Mouse (Mus musculus) liver, embryonic 14.5 days (tissue): ENCODE results near the gene Pdcl2. TPM values are rescaled to one million over a fixed set of nuclear protein-coding genes. Genes with fewer than 3 reads are reported as not detected.

Experiments
- ATAC-seq: fragments of 200-750 bp; cut with Nextera tagmentation; 2 replicates; pipeline ENCODE4 v1.8.0; 2017; ENCODE audit warnings: moderate number of reproducible peaks, mild to moderate bottlenecking, moderate library complexity; ENCODE audit not compliant: insufficient read depth
- DNase-seq, 3 experiments: peaks; one replicate each; pipeline ENCODE4 v3.0.0-alpha.2; 2012 to 2013; ENCODE audit warnings: low read depth in 3 of 3, low spot score in 3 of 3
- H3K27ac ChIP-seq: fragments of 300-500 bp; sonication (generic); 2 replicates; pipeline ENCODE4 v1.5.1; 2014; ENCODE audit warnings: moderate library complexity, mild to moderate bottlenecking, control low read depth, inconsistent platforms
- H3K27me3 ChIP-seq: fragments of 300-500 bp; sonication (generic); 2 replicates; pipeline ENCODE4 v1.6.1; 2014; ENCODE audit warnings: mild to moderate bottlenecking, low read length, moderate library complexity; ENCODE audit not compliant: control insufficient read depth, insufficient read depth
- H3K36me3 ChIP-seq: fragments of 300-500 bp; sonication (generic); replicated peaks from 2 replicates; pipeline ENCODE4 v1.6.1; 2014; ENCODE audit warnings: low read depth; ENCODE audit not compliant: control insufficient read depth, insufficient read depth
- H3K4me1 ChIP-seq, 2 experiments: fragments of 200-500 bp in 1 of 2; fragments of 300-500 bp in 1 of 2; sonication (generic) in 1 of 2; replicated peaks; 2 replicates each; pipeline ENCODE4 v1.6.1; 2012 to 2014; ENCODE audit warnings: antibody characterized with exemption in 1 of 2, inconsistent platforms in 1 of 2, low read length in 1 of 2; ENCODE audit not compliant: control insufficient read depth in 2 of 2, insufficient read depth in 2 of 2
- H3K4me2 ChIP-seq: fragments of 300-500 bp; sonication (generic); 2 replicates; pipeline ENCODE4 v1.6.1; 2014; ENCODE audit warnings: low read depth, mild to moderate bottlenecking, control low read depth, moderate library complexity
- H3K4me3 ChIP-seq, 2 experiments: fragments of 200-500 bp in 1 of 2; fragments of 300-500 bp in 1 of 2; sonication (generic) in 1 of 2; 2 replicates each; pipeline ENCODE4 v1.5.1; 2012 to 2014; ENCODE audit warnings: low read depth in 2 of 2, low read length in 2 of 2, mild to moderate bottlenecking in 2 of 2, control low read depth in 1 of 2, inconsistent platforms in 1 of 2, moderate library complexity in 1 of 2; ENCODE audit not compliant: insufficient read depth in 1 of 2
- H3K9ac ChIP-seq: fragments of 300-500 bp; sonication (generic); replicated peaks from 2 replicates; pipeline ENCODE4 v1.6.1; 2014; ENCODE audit warnings: mild to moderate bottlenecking, control low read depth, moderate library complexity
- H3K9me3 ChIP-seq: fragments of 300-500 bp; sonication (generic); 2 replicates; pipeline ENCODE4 v1.6.1; 2016; ENCODE audit warnings: low read length, mixed read lengths; ENCODE audit not compliant: control insufficient read depth
- CTCF ChIP-seq: IDR thresholded peaks from 2 replicates; pipeline ENCODE4 v1.5.1; 2016; ENCODE audit warnings: antibody characterized with exemption, low read depth, control low read depth
- EP300 ChIP-seq: IDR thresholded peaks from 2 replicates; pipeline ENCODE4 v1.6.1; 2016; ENCODE audit warnings: antibody characterized with exemption, low read depth
- WGBS: fragments of 180-500 bp; shearing (Covaris S2); extraction: QIAGEN DNeasy Blood & Tissue Kit; methylation state at CpG from one replicate; pipeline ENCODE4 v1.1.7; 2014; ENCODE audit not compliant: insufficient replicate concordance; 5-methylcytosine and 5-hydroxymethylcytosine counted together
- polyA plus RNA-seq, 2 experiments: library from polyadenylated mRNA; depleted of rRNA in 1 of 2; stranded (reverse) in 1 of 2; unstranded in 1 of 2; fragments of >200 nt; fragmentation: Nextera tagmentation in 1 of 2; extraction: Ambion mirVana in 1 of 2; gene quantifications; 2 replicates each; pipeline versions ENCODE4 v1.2.1 to v1.2.3; 2012 to 2014

Pdcl2 gene
- polyA plus RNA-seq, 2 experiments, result not detected

DNA sequence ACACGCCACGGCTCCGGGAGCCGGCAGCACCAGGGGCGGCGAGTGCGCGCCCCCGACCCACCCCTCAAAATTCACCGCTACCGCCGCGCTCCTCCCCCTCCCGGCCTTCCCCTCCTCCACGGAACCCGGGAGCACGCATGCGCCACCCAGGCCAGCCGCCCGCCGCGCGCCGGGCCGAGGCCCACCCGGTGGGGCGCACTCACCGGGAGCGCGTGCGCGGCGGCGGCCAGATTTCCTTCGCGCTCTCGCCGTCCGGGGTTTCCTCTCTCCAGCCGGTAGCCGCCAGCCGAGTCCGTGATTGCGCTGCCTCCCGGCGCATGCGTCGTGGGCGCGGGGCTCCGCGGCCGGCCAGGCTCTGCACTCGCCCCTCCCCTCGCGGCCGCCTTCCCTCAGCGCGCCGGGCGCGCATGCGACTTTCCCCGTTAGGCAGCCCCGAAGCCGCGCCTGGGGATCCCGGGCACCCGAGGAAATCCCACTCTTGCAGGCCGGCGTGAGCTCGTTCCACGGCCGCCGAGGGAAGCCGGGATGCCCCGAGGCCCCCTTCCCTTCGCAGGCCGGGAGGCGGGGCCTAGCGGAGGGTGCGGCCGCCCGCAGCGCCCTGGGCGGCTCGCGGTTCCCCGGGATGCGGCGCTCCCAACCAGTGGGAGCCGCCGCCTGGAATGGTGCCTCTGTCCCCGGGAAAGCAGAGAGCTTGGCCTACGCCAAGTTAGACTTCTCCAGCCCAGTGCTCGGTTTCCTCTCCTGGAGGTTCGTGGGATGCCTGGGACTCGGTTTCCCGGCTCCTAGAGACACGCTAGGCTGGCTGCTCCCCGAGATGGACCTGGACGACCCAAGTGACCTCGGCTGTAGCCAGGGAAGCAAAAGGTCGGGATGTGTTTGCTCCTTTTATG lies 26.3 kb downstream of the Pdcl2 start, which contains the start of gene Clock:
Gene Clock (minus strand): TSS at position 341 of the 890 bp plus-strand sequence.
- Histone ChIP-seq H3K27ac (no peak within 1 kb of the TSS), H3K4me3 (peak within 1 kb of the TSS; percentile 62 to 73), H3K9me3 (no peaks in the 10 kb centered on the region), H3K4me1 (0 out of 4 replicates have a peak, but pooled peaks cover 0 to 7% of the 10 kb centered on the region in 2 experiments), H3K4me2 (peak within 1 kb of the TSS; percentile 79), H3K9ac (peak within 1 kb of the TSS; percentile 61), H3K36me3 (no peaks in the 10 kb centered on the region), H3K27me3 (peaks cover 5% of the 10 kb centered on the region)
- ATAC-seq (peak; percentile 75), DNase-seq (peak; percentile 45 to 57 (median 56))
- under 1% methylated on average over 97 of the region's 104 CpGs for WGBS
- no peak for TF ChIP-seq EP300
- TF ChIP-seq CTCF, result no peak

DNA sequence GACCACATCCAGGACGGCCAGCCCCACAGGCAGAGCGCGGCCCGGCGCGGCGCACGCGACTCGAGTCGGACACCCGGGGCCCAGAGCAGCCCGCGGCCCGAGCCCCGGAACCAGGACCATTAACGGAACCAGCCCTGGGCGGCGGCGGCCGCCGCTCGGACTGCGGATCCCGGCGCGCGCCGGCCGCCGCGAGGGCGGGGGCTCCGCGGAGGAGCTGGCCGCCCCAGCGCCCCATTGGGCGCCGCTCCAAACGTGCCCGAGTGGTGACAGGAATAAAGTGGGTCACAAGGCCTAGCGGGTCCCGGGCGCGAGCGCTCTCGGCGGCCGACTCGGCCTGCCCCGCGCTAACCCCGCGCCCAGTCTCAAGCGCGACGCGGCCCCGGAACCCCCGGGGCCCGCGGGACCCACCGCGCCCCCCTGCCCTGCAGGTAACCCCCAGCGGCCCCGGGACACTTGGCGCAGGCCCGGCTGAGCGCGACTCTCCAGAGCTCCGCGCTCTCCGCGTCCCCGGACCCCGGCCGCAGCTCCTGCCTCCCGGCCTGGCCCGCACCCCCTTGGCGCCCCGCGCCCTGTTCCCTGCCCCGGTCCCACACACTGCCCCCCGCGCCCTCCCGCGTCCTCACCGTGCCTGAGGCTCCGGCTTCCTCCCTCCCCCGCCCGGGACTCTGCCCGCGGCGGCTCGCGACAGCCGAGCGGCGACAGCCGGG lies 27.1 kb downstream of the Pdcl2 start:
- Histone ChIP-seq H3K4me1 (0 out of 4 replicates have a peak, but pooled peaks cover 0 to 7% of the 10 kb centered on the region in 2 experiments), H3K9ac (peak overlapping the region; percentile 61), H3K27ac (no peak overlapping the region), H3K36me3 (no peaks in the 10 kb centered on the region), H3K27me3 (peaks cover 5% of the 10 kb centered on the region), H3K4me3 (peak overlapping the region; percentile 62 to 73), H3K9me3 (no peaks in the 10 kb centered on the region), H3K4me2 (peak overlapping the region; percentile 79)
- under 1% methylated on average over 82 of the region's 100 CpGs for WGBS
- ATAC-seq (peak; percentile 80), DNase-seq (peak; percentile 48 to 53 (median 52))
- TF ChIP-seq EP300, result no peak
- no peak for TF ChIP-seq CTCF

DNA sequence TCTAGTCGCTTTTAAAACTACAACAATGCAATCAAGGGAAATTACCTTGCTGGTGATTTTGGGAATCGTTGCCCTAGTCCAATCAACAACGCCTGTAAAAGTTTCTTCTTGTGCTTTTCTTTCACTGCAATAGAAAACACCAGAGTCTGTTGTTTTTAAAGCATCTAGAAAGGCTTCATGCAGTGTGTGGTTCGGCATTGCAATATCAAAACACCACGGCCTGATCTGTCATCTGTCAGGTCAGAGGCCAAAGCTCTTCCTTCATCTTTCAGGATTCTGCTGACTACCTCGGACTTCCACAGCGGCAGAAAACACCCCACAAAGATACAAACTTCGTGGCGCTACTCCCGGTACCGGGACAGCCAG lies 27.6 kb downstream of the Pdcl2 start:
- H3K27me3 ChIP-seq, result peaks cover 5% of the 10 kb centered on the region
- H3K4me3 ChIP-seq, result peak overlapping the region; percentile 62 to 73
- 0 out of 4 replicates have a peak, but pooled peaks cover 0 to 7% of the 10 kb centered on the region in 2 experiments for H3K4me1 ChIP-seq
- no peak overlapping the region for H3K27ac ChIP-seq
- no peak for DNase-seq
- no peak for TF ChIP-seq CTCF
- TF ChIP-seq EP300, result no peak
- no peaks in the 10 kb centered on the region for H3K36me3 ChIP-seq
- H3K4me2 ChIP-seq, result peak overlapping the region; percentile 79
- H3K9ac ChIP-seq, result peak overlapping the region; percentile 61
- ATAC-seq, result no peak; the same call in 1 of the 2 replicates
- H3K9me3 ChIP-seq, result no peaks in the 10 kb centered on the region
- 6% methylated on average over 11 of the region's 11 CpGs for WGBS

- H3K36me3 ChIP-seq, result no peaks in the 10 kb centered on the region
- H3K4me1 ChIP-seq, result 0 out of 4 replicates have a peak, but pooled peaks cover 0 to 7% of the 10 kb centered on the region in 2 experiments
- no peak overlapping the region for H3K27ac ChIP-seq
- WGBS, result 68% methylated on average over 2 of the region's 2 CpGs
- TF ChIP-seq CTCF (no peak), EP300 (no peak)
- no peak for ATAC-seq
- DNase-seq, result no peak
- no peak overlapping the region for H3K4me2 ChIP-seq
- no peak overlapping the region for H3K4me3 ChIP-seq
- no peak overlapping the region for H3K9ac ChIP-seq
- peaks cover 5% of the 10 kb centered on the region for H3K27me3 ChIP-seq
- H3K9me3 ChIP-seq, result no peaks in the 10 kb centered on the region
Measured at GRCm38 (mm10) chr5:76302009-76302408, 28.9 kb downstream of the Pdcl2 start.
